Mouse (Mus musculus): ENCODE results near the gene Phf19.

The Phf19 gene

DNA sequence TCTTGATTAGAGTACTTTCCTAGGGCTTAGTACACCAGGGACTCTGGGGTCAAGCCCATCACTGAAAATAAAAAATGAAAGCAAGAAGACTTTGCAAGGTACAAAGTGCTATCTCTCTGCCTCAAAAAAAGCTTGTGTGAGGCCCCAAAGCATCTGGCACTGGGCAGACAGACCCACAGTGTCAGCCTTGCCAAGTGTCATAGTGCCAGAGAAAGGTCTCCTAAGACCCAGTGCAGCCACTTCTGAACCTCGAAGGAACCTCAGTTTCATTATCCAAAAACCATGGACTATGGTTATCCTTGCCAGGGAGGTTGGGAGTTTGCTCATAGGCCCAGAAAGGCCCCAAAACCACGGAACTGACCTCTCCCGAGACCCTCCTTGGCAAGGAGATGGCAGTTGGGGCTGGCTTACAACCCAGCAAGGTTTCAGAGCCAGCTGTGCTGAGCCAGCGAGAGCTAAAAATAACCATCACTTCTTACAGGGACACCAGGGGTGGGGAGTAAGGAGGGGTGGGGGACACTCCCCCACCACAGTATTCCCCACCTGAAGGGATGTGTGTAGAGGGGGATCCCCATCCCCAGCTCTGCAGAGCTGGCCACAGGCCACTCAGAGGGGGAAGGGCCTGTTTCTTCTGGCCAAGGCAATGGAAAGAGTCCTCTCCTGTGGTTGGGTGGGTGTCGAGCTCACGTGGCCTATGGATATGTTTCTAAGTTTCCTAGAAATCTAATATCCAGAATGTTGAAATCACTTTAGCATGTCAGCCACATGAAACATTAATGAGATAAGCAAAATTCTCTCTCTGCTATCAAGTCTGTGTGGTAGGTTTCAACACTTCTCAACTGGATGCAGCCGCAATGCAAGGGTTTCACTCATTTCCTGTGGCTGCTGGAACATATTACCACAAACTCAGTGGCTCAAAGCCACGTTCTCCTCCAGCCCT is 24.7 kb upstream of the Phf19 start:
- DNase-seq = no peak

- DNase-seq = no peak
Measured at GRCm38 (mm10) chr2:34937460-34937859, 23.6 kb upstream of the Phf19 start.

DNA sequence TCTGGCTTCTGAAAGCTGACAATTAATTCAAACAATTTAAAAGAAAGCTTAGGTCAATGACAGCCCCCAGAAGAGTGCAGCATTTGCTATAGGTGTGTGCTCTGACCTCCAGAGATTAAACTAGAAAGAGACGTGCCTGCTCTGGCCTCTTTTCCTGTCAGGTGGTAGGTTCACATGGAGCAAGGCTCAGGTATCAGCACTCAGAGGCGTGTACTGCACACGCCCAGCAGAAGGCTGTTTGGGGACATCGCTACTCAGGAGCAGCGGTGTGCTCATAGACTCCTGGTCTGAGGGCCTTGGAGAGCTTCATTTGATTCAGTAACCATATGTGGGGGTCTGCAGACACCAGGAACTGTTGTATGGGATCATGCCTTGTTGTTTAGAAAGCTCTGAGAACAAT is 13.5 kb upstream of the Phf19 start:
- no peak for DNase-seq

DNA sequence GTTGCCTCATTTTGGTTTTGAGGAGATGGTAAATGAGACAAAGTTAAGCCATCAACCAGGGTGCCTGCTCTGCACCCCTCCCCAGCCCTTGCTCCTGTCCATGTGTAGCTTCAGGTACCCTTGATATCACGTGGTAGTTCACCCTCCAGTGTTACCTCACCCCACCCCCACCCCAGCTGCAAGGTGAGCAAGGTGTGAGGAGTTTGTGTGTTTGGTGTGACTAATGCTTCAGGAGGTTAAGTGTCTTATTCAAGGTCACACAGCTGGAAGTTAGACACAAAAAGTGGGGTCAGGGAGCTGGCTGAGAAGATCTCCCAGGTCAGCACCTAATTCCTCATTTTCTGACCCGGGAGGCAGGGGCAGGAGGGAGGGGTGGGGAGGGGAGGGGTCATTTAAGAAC is 8.9 kb upstream of the Phf19 start:
- no peak for DNase-seq

GRCm38 (mm10) chr2:34920144-34920543 is 6.3 kb upstream of the Phf19 start:
- DNase-seq = no peak

GRCm38 (mm10) chr2:34915103-34915502 is 1.3 kb upstream of the Phf19 start:
- DNase-seq = no peak

- DNase-seq = no peak
Measured at GRCm38 (mm10) chr2:34914823-34915082, 927 bp upstream of the Phf19 start.

- DNase-seq = peak; percentile 34
Measured at GRCm38 (mm10) chr2:34914069-34914822, 420 bp upstream of the Phf19 start.

GRCm38 (mm10) chr2:34912613-34913012 is 1.2 kb downstream of the Phf19 start:
- no peak for DNase-seq

DNA sequence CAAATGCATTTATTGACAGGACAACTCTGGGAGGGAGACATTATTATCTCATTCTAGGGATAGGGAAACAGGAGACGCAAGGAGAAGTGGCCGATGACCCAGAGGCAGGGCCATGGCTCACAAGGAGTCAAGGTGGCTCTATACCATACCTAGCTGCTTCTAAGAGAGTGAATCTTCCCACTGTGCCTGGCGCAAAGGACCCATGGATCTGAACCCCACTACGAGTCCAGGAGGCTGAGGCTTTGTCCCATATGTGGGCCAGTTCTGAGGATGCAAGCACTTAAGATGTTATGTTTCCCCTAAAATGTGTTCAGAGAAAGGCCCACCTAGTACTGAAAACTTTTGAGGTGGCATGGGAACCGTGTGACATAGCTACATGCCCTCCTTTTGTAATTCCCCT is 2.0 kb downstream of the Phf19 start:
- no peak for DNase-seq

- DNase-seq = no peak
Measured at GRCm38 (mm10) chr2:34909719-34910118, 4.1 kb downstream of the Phf19 start.

DNA sequence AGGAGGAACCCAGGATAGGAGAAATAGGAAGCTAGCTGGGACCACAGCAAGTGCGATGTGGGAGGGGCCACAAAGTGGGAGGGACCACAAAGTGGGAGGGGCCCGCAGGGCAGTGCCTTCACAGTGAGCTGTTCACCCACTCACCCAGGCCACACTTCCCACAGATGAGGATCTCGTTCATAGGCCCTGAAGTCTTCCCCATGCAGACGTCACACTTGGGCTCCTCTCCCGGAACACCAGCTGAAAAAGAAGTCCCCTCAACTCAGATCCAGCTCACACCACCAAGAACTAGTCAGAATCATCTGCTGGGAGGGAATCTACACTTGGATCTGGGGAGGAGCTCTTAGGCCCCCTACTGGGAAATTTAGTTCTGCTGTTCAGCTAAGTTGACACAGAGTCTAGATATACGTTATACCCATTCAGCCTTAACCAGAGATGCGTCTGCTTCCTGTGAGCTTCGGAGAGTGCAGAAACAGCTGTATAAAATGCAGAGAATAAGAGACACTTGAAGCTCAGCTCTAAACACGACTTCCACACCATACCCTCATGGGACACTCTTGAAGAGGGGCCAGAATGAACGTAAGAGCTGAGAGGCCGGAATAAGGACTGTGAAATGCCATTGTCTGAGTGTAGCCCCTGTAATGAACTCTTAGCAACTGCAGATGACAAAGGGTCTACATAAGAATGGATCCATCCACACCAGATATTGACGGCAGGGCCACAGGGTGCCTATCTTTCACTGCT is 6.8 kb downstream of the Phf19 start:
- DNase-seq = peak; percentile 25

DNA sequence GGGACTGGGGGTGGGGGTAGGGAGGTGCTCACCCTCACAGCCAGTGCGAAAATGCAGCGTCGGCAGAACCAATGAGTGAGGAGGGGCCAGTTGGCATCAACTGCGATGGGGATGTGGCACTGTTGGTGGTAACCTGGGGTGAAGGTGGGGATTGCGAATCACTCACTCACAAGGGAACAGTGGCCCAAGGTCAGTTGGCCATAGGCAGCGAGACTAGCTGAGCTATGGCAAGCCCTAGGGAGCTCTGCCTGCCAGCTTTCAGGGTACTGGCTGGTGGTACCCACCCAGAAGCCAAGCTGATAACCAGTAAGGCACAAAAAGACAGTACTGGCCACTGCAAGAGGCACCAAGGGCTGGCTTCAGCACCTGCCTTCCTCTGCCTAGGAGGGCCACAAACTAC is 7.4 kb downstream of the Phf19 start:
- no peak for DNase-seq

GRCm38 (mm10) chr2:34904849-34905542 is 8.8 kb downstream of the Phf19 start:
- peak; percentile 96 for DNase-seq

GRCm38 (mm10) chr2:34903652-34904405 is 10.0 kb downstream of the Phf19 start:
- no peak for DNase-seq

DNA sequence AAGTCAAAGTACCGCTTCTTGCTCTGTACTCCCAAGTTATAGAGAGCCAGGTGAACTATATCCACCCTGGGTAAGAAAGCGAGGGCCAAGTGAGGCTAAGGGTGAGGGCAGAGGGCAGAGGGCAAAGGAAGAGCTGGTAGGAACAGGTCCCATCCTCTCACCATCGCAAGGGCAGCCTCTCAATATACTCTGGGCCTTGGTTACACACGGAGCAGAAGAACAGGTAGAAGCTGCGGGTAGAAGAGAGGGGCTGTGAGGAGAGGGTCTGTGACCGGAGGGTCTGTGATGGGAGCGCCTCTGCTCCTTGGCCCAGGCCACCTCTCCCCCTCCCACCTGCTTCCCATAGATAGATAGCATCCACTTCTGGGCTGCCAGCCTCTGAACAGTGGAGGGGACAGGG is 10.6 kb downstream of the Phf19 start:
- no peak for DNase-seq

- DNase-seq = no peak
Measured at GRCm38 (mm10) chr2:34902731-34903130, 11.1 kb downstream of the Phf19 start.

- DNase-seq = no peak
Measured at GRCm38 (mm10) chr2:34901726-34902125, 12.1 kb downstream of the Phf19 start.

DNA sequence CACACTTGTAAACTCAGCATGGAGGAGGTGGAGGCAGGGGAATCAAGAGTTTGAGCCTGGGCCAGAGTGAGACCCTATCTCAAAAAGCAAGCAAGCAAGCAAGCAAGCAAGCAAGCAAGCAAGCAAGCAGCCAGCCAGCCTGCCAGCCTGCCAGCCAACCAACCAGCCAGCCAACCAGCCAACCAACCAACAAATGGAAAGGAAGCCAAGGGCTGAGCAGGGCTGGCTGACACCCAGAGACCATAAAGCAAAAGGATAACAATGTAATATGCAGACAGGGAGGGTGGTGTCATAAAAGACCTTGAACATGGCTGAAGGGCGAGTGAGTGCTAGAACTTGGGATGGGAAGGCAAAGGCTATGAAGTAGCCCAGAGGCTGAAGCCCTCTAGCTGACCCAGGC is 13.4 kb downstream of the Phf19 start:
- no peak for DNase-seq

DNA sequence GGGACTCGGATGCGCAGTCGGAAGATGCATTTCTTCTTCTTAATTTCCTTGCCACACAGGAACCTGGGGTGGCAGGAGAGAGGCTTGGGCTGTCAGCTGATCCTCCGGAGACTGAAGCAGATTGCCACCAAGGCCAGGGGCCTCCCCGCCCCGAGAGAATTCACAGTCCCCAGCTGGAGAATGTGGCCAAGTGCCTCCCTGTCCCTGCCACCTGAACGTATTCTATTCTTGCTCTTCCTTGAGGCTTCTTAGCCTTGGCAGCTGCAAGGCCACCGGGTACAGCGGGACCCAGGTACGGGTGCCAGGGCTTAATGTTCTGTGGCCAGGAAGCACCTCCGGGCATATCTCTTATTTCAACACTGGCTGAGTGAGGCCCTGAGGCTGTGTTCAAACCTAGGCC is 14.1 kb downstream of the Phf19 start:
- DNase-seq = no peak

GRCm38 (mm10) chr2:34897820-34898219 is 16.0 kb downstream of the Phf19 start:
- no peak for DNase-seq

- no peak for DNase-seq
Measured at GRCm38 (mm10) chr2:34896821-34897460, 16.9 kb downstream of the Phf19 start.
